Mouse (Mus musculus): Measurements from ENCODE around the gene Gm12248. TPM values are rescaled to one million over a fixed set of nuclear protein-coding genes. Genes with fewer than 3 reads are reported as not detected.
A peak's percentile ranks its signal among the peaks of the same experiment; 100 is the strongest.

Gm12248 gene
- polyA plus RNA-seq, 1 experiment, result not detected

- WGBS, result 67% methylated on average over 1 of the region's 1 CpGs
- no peak for DNase-seq
- Histone ChIP-seq H3K4me1 (ENCODE audit: control insufficient read depth, insufficient read depth, low read length) (peaks cover 25% of the 10 kb centered on the region), H3K27me3 (ENCODE audit: control insufficient read depth, insufficient read depth, low read length) (no peaks in the 10 kb centered on the region), H3K27ac (ENCODE audit: insufficient read depth, low read length) (peak overlapping the region; percentile 14; the same call in 1 of the 2 replicates), H3K4me3 (replicated peaks; ENCODE audit: insufficient read depth, low read depth, low read length) (no peak overlapping the region)
- TF ChIP-seq CTCF (IDR thresholded peaks at IDR 0.05; ENCODE audit: borderline replicate concordance, insufficient read depth, low read depth, low read length), result no peak
Measured at GRCm38 (mm10) chr11:58026860-58027259, 66.1 kb downstream of the Gm12248 start.

DNA sequence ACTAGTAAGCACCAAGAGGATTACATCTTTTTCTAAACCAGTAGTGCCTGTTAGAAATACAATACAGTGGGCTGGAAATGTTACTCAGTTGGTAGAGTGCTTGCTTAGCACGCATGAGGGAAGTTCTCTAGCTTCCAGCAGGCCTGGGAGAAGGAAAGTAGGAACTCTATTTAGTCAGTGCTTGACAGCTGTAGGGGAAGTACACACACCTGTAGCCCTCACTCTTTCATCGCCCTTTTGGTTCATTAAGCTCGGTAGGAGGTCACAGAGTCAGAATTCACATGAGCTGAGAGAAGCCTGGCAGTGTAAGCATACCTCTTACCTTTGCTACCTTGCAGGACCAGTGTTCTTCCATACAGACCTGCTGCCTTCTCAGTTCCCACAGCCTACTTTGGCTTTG lies 66.6 kb downstream of the Gm12248 start:
- TF ChIP-seq POLR2A (IDR thresholded peaks at IDR 0.05; ENCODE audit: borderline replicate concordance, insufficient read depth, low read length) (no peak), CTCF (IDR thresholded peaks at IDR 0.05; ENCODE audit: borderline replicate concordance, insufficient read depth, low read depth, low read length) (no peak)
- 0 out of 2 replicates have a peak overlapping the region, but pooled peaks have one; percentile 14 for H3K27ac ChIP-seq (ENCODE audit: insufficient read depth, low read length)
- WGBS, result 35% methylated on average over 3 of the region's 3 CpGs
- no peaks in the 10 kb centered on the region for H3K27me3 ChIP-seq (ENCODE audit: control insufficient read depth, insufficient read depth, low read length)
- no peak overlapping the region for H3K4me3 ChIP-seq (replicated peaks; ENCODE audit: insufficient read depth, low read depth, low read length)
- DNase-seq, result peak in 1 of 2 experiments; percentile 35
- peaks cover 30% of the 10 kb centered on the region for H3K4me1 ChIP-seq (ENCODE audit: control insufficient read depth, insufficient read depth, low read length)

GRCm38 (mm10) chr11:58025881-58026280 lies 67.1 kb downstream of the Gm12248 start:
- Histone ChIP-seq H3K4me3 (replicated peaks; ENCODE audit: insufficient read depth, low read depth, low read length) (no peak overlapping the region), H3K4me1 (ENCODE audit: control insufficient read depth, insufficient read depth, low read length) (peaks cover 30% of the 10 kb centered on the region)
- TF ChIP-seq CTCF (IDR thresholded peaks at IDR 0.05; ENCODE audit: borderline replicate concordance, insufficient read depth, low read depth, low read length) (no peak), POLR2A (IDR thresholded peaks at IDR 0.05; ENCODE audit: borderline replicate concordance, insufficient read depth, low read length) (no peak)

GRCm38 (mm10) chr11:58024671-58025070 lies 68.3 kb downstream of the Gm12248 start:
- Histone ChIP-seq H3K4me1 (ENCODE audit: control insufficient read depth, insufficient read depth, low read length) (peaks cover 30% of the 10 kb centered on the region), H3K4me3 (replicated peaks; ENCODE audit: insufficient read depth, low read depth, low read length) (no peak overlapping the region), H3K27me3 (ENCODE audit: control insufficient read depth, insufficient read depth, low read length) (no peaks in the 10 kb centered on the region), H3K27ac (ENCODE audit: insufficient read depth, low read length) (no peak overlapping the region)
- no peak for DNase-seq
- TF ChIP-seq POLR2A (IDR thresholded peaks at IDR 0.05; ENCODE audit: borderline replicate concordance, insufficient read depth, low read length), result no peak
- TF ChIP-seq CTCF (IDR thresholded peaks at IDR 0.05; ENCODE audit: borderline replicate concordance, insufficient read depth, low read depth, low read length), result no peak
- 39% methylated on average over 2 of the region's 2 CpGs for WGBS

More at GRCm38 (mm10) chr11:58025881-58026280, 67.1 kb downstream of the Gm12248 start:
- 69% methylated on average over 4 of the region's 4 CpGs for WGBS
- Histone ChIP-seq H3K27ac (ENCODE audit: insufficient read depth, low read length) (no peak overlapping the region), H3K27me3 (ENCODE audit: control insufficient read depth, insufficient read depth, low read length) (no peaks in the 10 kb centered on the region)
- no peak for DNase-seq

DNA sequence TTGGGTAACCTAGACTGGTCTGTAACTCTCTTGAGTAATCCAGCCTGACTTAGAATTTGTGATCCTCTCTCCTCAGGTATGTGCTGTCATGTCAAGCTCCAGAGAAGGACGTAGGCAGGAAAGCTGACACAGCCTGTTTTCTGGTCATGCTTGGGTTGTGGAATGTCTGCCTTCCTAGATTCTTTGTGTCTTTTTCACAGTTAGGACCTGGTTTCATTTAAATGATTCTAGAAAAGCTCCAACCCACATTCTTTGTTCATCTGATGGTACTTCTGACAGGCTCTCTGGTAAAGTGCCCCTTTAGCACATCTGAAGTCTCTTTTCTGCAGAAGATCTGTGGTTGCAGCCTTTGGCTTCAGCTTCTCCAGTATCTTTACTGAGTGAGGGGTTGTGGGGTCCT lies 68.7 kb downstream of the Gm12248 start:
- no peak overlapping the region for H3K4me3 ChIP-seq (replicated peaks; ENCODE audit: insufficient read depth, low read depth, low read length)
- WGBS, result 55% methylated on average over 1 of the region's 1 CpGs
- DNase-seq, result no peak
- peaks cover 30% of the 10 kb centered on the region for H3K4me1 ChIP-seq (ENCODE audit: control insufficient read depth, insufficient read depth, low read length)
- H3K27me3 ChIP-seq (ENCODE audit: control insufficient read depth, insufficient read depth, low read length), result no peaks in the 10 kb centered on the region
- TF ChIP-seq CTCF (IDR thresholded peaks at IDR 0.05; ENCODE audit: borderline replicate concordance, insufficient read depth, low read depth, low read length) (no peak), POLR2A (IDR thresholded peaks at IDR 0.05; ENCODE audit: borderline replicate concordance, insufficient read depth, low read length) (no peak)
- no peak overlapping the region for H3K27ac ChIP-seq (ENCODE audit: insufficient read depth, low read length)

- TF ChIP-seq CTCF (IDR thresholded peaks at IDR 0.05; ENCODE audit: borderline replicate concordance, insufficient read depth, low read depth, low read length), result no peak
- Histone ChIP-seq H3K4me3 (replicated peaks; ENCODE audit: insufficient read depth, low read depth, low read length) (no peak overlapping the region), H3K27me3 (ENCODE audit: control insufficient read depth, insufficient read depth, low read length) (no peaks in the 10 kb centered on the region), H3K4me1 (ENCODE audit: control insufficient read depth, insufficient read depth, low read length) (peaks cover 33% of the 10 kb centered on the region), H3K27ac (ENCODE audit: insufficient read depth, low read length) (no peak overlapping the region)
- DNase-seq, result no peak
- WGBS, result 38% methylated on average over 2 of the region's 2 CpGs
Measured at GRCm38 (mm10) chr11:58021618-58022017, 71.3 kb downstream of the Gm12248 start.

DNA sequence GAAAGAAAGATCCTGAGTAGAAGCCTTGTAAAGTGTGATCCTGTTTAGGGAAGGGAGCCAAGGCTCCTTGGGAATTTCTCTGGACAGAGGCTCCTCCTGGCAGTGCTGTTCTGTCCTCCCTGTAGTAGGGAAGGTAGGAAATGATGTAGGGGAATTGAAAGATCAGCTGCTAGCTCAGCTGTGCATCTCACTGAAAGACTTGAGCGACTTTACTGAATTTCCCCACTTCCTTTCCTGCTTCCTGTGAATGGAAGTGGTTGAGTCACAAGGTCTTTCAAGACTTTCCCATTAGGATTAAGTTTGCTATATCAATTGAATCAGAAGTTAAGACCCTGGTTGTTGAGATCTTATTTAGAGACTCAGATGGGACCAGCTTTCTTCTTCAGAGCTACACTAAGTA lies 71.8 kb downstream of the Gm12248 start:
- Histone ChIP-seq H3K4me3 (replicated peaks; ENCODE audit: insufficient read depth, low read depth, low read length) (no peak overlapping the region), H3K27ac (ENCODE audit: insufficient read depth, low read length) (no peak overlapping the region), H3K4me1 (ENCODE audit: control insufficient read depth, insufficient read depth, low read length) (peaks cover 28% of the 10 kb centered on the region), H3K27me3 (ENCODE audit: control insufficient read depth, insufficient read depth, low read length) (no peaks in the 10 kb centered on the region)
- peak in 1 of 2 experiments; percentile 34 for DNase-seq
- no peak for TF ChIP-seq CTCF (IDR thresholded peaks at IDR 0.05; ENCODE audit: borderline replicate concordance, insufficient read depth, low read depth, low read length)
- TF ChIP-seq POLR2A (IDR thresholded peaks at IDR 0.05; ENCODE audit: borderline replicate concordance, insufficient read depth, low read length), result no peak
- 25% methylated on average over 1 of the region's 1 CpGs for WGBS

- no peak for DNase-seq
- no peaks in the 10 kb centered on the region for H3K27me3 ChIP-seq (ENCODE audit: control insufficient read depth, insufficient read depth, low read length)
- no peak overlapping the region for H3K27ac ChIP-seq (ENCODE audit: insufficient read depth, low read length)
- TF ChIP-seq POLR2A (IDR thresholded peaks at IDR 0.05; ENCODE audit: borderline replicate concordance, insufficient read depth, low read length) (no peak), CTCF (IDR thresholded peaks at IDR 0.05; ENCODE audit: borderline replicate concordance, insufficient read depth, low read depth, low read length) (no peak)
- 90% methylated on average over 4 of the region's 4 CpGs for WGBS
- H3K4me3 ChIP-seq (replicated peaks; ENCODE audit: insufficient read depth, low read depth, low read length), result no peak overlapping the region
- peaks cover 21% of the 10 kb centered on the region for H3K4me1 ChIP-seq (ENCODE audit: control insufficient read depth, insufficient read depth, low read length)
Measured at GRCm38 (mm10) chr11:58018701-58019100, 74.2 kb downstream of the Gm12248 start.

Data from cerebellum, adult 2 months (tissue).